In the genomic region with DNA sequence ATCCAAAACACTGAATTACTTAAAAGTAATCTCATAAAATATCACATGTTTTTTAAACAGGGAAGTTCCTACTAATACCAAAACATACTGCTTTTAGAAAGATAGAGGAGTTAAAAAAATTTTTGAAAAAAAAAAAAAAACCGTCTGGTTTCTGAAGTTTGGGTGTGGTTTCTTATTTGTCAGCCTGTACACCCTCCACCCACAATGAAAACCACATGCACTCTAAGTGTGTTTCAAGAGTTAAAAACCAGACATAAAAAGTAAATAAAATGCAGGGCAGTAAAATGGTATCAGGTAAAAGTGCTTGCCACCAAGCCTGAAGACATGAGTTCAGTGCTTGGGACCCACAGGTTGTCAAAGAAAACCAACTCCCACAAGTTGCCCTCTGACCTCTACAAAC, we compare ENCODE assay signal across 20 mouse cellular contexts. TPM values are rescaled to one million over a fixed set of nuclear protein-coding genes. Genes with fewer than 3 reads are reported as not detected.
DNase-seq lines count a peak whose midpoint lies in the region; ATAC-seq and TF ChIP-seq lines count a peak whose summit lies in the region.
"Had no signal": no experiment of that assay in that cellular context is flagged by ENCODE, and none has a peak within 500 bp of the region (broad histone marks: within the 10 kb centered on the region; RNA-seq: fewer than 3 reads in every experiment).

No protein-coding gene starts in this region.

- H3K4me1 ChIP-seq in ES-Bruce4 (ENCODE audit: control insufficient read depth, insufficient read depth, low read length), result no peaks in the 10 kb centered on the region
- H3K4me1 ChIP-seq in liver, embryonic 15.5 days (replicated peaks), result peaks cover 43% of the 10 kb centered on the region

- peak overlapping the region; percentile 2; the same call in 1 of the 2 replicates for H3K4me2 ChIP-seq in liver, embryonic 15.5 days
- H3K4me2 ChIP-seq: forebrain, embryonic 12.5 days; hindbrain, embryonic 13.5 days; neural tube, embryonic 13.5 days had no signal

- H3K4me3 ChIP-seq in gastrocnemius, adult 2 months, result no peak overlapping the region
- no peak overlapping the region for H3K4me3 ChIP-seq in ES-Bruce4 (ENCODE audit: low read depth, low read length)
- H3K4me3 ChIP-seq in liver, embryonic 15.5 days (replicated peaks), result no peak overlapping the region
- H3K4me3 ChIP-seq: forebrain, embryonic 12.5 days; heart, embryonic 10.5 days; hindbrain, embryonic 13.5 days; neural tube, embryonic 13.5 days had no signal

- H3K27me3 ChIP-seq in ES-Bruce4 (ENCODE audit: control insufficient read depth, insufficient read depth, low read length, poor library complexity, severe bottlenecking), result no peaks in the 10 kb centered on the region
- no peaks in the 10 kb centered on the region for H3K27me3 ChIP-seq in liver, embryonic 15.5 days
- H3K27me3 ChIP-seq: forebrain, embryonic 12.5 days; hindbrain, embryonic 13.5 days; neural tube, embryonic 13.5 days had no signal

- peak overlapping the region; percentile 28; the same call in 1 of the 2 replicates for H3K27ac ChIP-seq in gastrocnemius, adult 2 months
- H3K27ac ChIP-seq in ES-Bruce4 (ENCODE audit: insufficient read depth, low read length), result 0 out of 2 replicates have a peak overlapping the region, but pooled peaks have one; percentile 11
- H3K27ac ChIP-seq in liver, embryonic 15.5 days (replicated peaks), result no peak overlapping the region; the same call in 1 of the 2 replicates
- H3K27ac ChIP-seq: forebrain, embryonic 12.5 days; heart, embryonic 10.5 days; hindbrain, embryonic 13.5 days; neural tube, embryonic 13.5 days had no signal

- H3K9me3 ChIP-seq in ES-Bruce4 (replicated peaks; ENCODE audit: control insufficient read depth, insufficient read depth, low read length, poor library complexity, severe bottlenecking), result no peaks in the 10 kb centered on the region
- no peaks in the 10 kb centered on the region for H3K9me3 ChIP-seq in liver, embryonic 15.5 days (replicated peaks)
- H3K9me3 ChIP-seq: forebrain, embryonic 12.5 days; heart, embryonic 10.5 days; hindbrain, embryonic 13.5 days; neural tube, embryonic 13.5 days had no signal

- H3K9ac ChIP-seq in ES-Bruce4 (ENCODE audit: low read depth, poor library complexity, severe bottlenecking), result no peak overlapping the region
- H3K9ac ChIP-seq in liver, embryonic 15.5 days, result no peak overlapping the region
- H3K9ac ChIP-seq: forebrain, embryonic 12.5 days; hindbrain, embryonic 13.5 days; neural tube, embryonic 13.5 days had no signal

- no peak for TF ChIP-seq CTCF in gastrocnemius, adult 2 months (IDR thresholded peaks at IDR 0.05)
- TF ChIP-seq CTCF in ES-Bruce4 (IDR thresholded peaks at IDR 0.05; ENCODE audit: low read depth, low read length), result no peak

- ATAC-seq in liver, embryonic 15.5 days (ENCODE audit: insufficient read depth), result no peak

- intact Hi-C loops in gastrocnemius, adult 2 months (cut with DNase I), result no loop called here

- TF ChIP-seq POLR2A in ES-Bruce4 (IDR thresholded peaks at IDR 0.05; ENCODE audit: insufficient read depth, low read length), result no peak

- no peak for TF ChIP-seq EP300 in ES-Bruce4 (IDR thresholded peaks at IDR 0.05; ENCODE audit: insufficient read depth, low read depth, low read length)

- 10% methylated on average over 1 of the region's 1 CpGs for WGBS in liver, embryonic 15.5 days (ENCODE audit: insufficient replicate concordance)

- DNase-seq in gastrocnemius, adult 2 months, result no peak
- no peak for DNase-seq in gastrocnemius, adult 8-10 months (ENCODE audit: low spot score in 2 of 2)
- peak; percentile 34 for DNase-seq in 3T3-L1 (ENCODE audit: low read depth, low spot score)
- DNase-seq in layer of hippocampus, adult 18-20 months (ENCODE audit: low spot score in 2 of 2), result no peak
- DNase-seq in lung, postnatal 14 days, result no peak
- no peak for DNase-seq in lung, postnatal 10 days
- DNase-seq: adrenal gland, adult 8-10 months; cerebellum, adult 11 months; cerebellum, postnatal 14 days; gastrocnemius, postnatal 36 days; heart, postnatal 14 days; kidney, adult 11 months; kidney, postnatal 25 days; layer of hippocampus, adult 9-11 months had no signal

- H3K36me3 ChIP-seq in ES-Bruce4 (ENCODE audit: control insufficient read depth, insufficient read depth, low read length, poor library complexity, severe bottlenecking), result peaks cover 24% of the 10 kb centered on the region
- peaks cover 26% of the 10 kb centered on the region for H3K36me3 ChIP-seq in liver, embryonic 15.5 days (replicated peaks)

RNA-seq across cellular contexts. Expression of a gene that starts 4.1 kb away (rescaled TPM):
- total RNA-seq in gastrocnemius, adult 2 months (2021), result 10 to 100 TPM; 26.9 to 29.2 TPM
- 10 to 100 TPM; 19.5 to 22.5 (median 19.8) TPM for total RNA-seq in gastrocnemius, adult 8-10 months (2022)
- 171 TPM in 2 replicates for polyA plus RNA-seq in ES-Bruce4 (2011; ENCODE audit: insufficient read depth, insufficient read length, low read depth, missing spikeins)
- 41.7 and 46.7 TPM in 2 replicates for polyA plus RNA-seq in liver, embryonic 15.5 days (2015; fragmentation: Nextera tagmentation; extraction: Ambion mirVana)
- 10 to 100 TPM; 41.2 to 43.2 TPM for total RNA-seq in layer of hippocampus, adult 18-20 months (2021)

RNA-seq across cellular contexts. Expression of a gene that starts 28.7 kb away (rescaled TPM):
- total RNA-seq in gastrocnemius, adult 2 months (2021), result 10 to 100 TPM; 38.8 to 55.6 TPM
- 10 to 100 TPM; 29.4 to 43.1 (median 37.1) TPM for total RNA-seq in gastrocnemius, adult 8-10 months (2022)
- polyA plus RNA-seq in ES-Bruce4 (2011; ENCODE audit: insufficient read depth, insufficient read length, low read depth, missing spikeins), result 541 and 557 TPM in 2 replicates
- polyA plus RNA-seq in liver, embryonic 15.5 days (2015; fragmentation: Nextera tagmentation; extraction: Ambion mirVana), result 204 and 215 TPM in 2 replicates
- total RNA-seq in layer of hippocampus, adult 18-20 months (2021), result 100 to 1,000 TPM; 136 to 144 TPM

RNA-seq across cellular contexts. Expression of a gene that starts 52.0 kb away (rescaled TPM):
- total RNA-seq in gastrocnemius, adult 2 months (2021), result 10 to 100 TPM; 33.4 to 39.8 TPM
- total RNA-seq in gastrocnemius, adult 8-10 months (2022), result 10 to 100 TPM; 27.0 to 38.6 (median 28.7) TPM
- 75.3 and 77.9 TPM in 2 replicates for polyA plus RNA-seq in ES-Bruce4 (2011; ENCODE audit: insufficient read depth, insufficient read length, low read depth, missing spikeins)
- 74.6 and 80.9 TPM in 2 replicates for polyA plus RNA-seq in liver, embryonic 15.5 days (2015; fragmentation: Nextera tagmentation; extraction: Ambion mirVana)
- 10 to 100 TPM; 56.9 to 70.4 TPM for total RNA-seq in layer of hippocampus, adult 18-20 months (2021)
